Comparison of ENCODE assay signal across 14 mouse cellular contexts in the genomic region with DNA sequence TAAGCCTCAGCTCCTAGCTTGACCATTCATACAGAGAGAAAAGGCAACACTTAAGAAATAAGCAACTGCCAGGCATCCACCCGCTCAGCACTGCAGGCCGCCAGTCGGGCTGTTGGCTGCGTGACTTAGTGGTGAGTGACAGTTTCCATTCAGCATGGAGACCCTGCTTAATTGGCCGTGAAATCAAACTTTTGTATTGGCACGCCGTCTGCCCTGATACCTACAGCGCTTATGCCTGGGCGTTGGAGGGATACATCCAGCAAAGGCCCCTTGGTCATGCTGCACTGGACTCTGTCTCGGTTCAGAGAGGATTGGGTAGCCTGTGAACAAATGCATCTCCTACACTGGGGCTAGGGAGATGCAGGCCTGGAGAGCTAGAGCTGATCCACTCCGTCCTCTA.
DNase-seq lines count a peak whose midpoint lies in the region; ATAC-seq and TF ChIP-seq lines count a peak whose summit lies in the region.
"Had no signal": no experiment of that assay in that cellular context is flagged by ENCODE, and none has a peak within 500 bp of the region (broad histone marks: within the 10 kb centered on the region; RNA-seq: fewer than 3 reads in every experiment).

No protein-coding gene starts in this region.

- peak; percentile 20 for DNase-seq in R1 (ENCODE audit: low read depth, low spot score)
- DNase-seq in embryo, embryonic 9.5 days (ENCODE audit: extremely low spot score): peak; percentile 64
- DNase-seq in midbrain, postnatal 0 days (ENCODE audit: low spot score): peak; percentile 53
- no peak for DNase-seq in urinary bladder, postnatal 36 days (ENCODE audit: low spot score in 2 of 2)
- no peak for DNase-seq in thymus, postnatal 10 days (ENCODE audit: low spot score in 2 of 2)
- DNase-seq in ovary, adult 18-20 months (ENCODE audit: low spot score): no peak
- no peak for DNase-seq in thymus, postnatal 25 days
- DNase-seq: layer of hippocampus, postnatal 36 days had no signal

- no peak for TF ChIP-seq CTCF in midbrain, postnatal 0 days (IDR thresholded peaks at IDR 0.05)

- peaks cover 30% of the 10 kb centered on the region for H3K4me1 ChIP-seq in hindbrain, embryonic 12.5 days
- H3K4me1 ChIP-seq in midbrain, postnatal 0 days (ENCODE audit: insufficient read depth, low read length): peaks cover 4% of the 10 kb centered on the region; the same call in 1 of the 2 replicates
- H3K4me1 ChIP-seq: heart, embryonic 15.5 days; stomach, embryonic 15.5 days had no signal

- 0 out of 2 replicates have a peak overlapping the region, but pooled peaks have one; percentile 13 for H3K9ac ChIP-seq in hindbrain, embryonic 12.5 days
- no peak overlapping the region for H3K9ac ChIP-seq in midbrain, postnatal 0 days (replicated peaks; ENCODE audit: low read length, poor library complexity, severe bottlenecking)
- H3K9ac ChIP-seq: embryonic facial prominence, embryonic 15.5 days; heart, embryonic 15.5 days; liver, embryonic 14.5 days; stomach, embryonic 15.5 days had no signal

- H3K36me3 ChIP-seq in hindbrain, embryonic 12.5 days: no peaks in the 10 kb centered on the region
- H3K36me3 ChIP-seq in midbrain, postnatal 0 days (ENCODE audit: insufficient read depth, low read length): no peaks in the 10 kb centered on the region
- H3K36me3 ChIP-seq: embryonic facial prominence, embryonic 15.5 days had no signal

- WGBS in hindbrain, embryonic 12.5 days: 17% methylated on average over 11 of the region's 11 CpGs
- 21% methylated on average over 11 of the region's 11 CpGs for whole genome bisulfite sequencing in midbrain, postnatal 0 days

- no peak overlapping the region for H3K4me3 ChIP-seq in hindbrain, embryonic 12.5 days
- no peak overlapping the region for H3K4me3 ChIP-seq in midbrain, postnatal 0 days (ENCODE audit: low read depth, low read length)
- H3K4me3 ChIP-seq: embryonic facial prominence, embryonic 15.5 days; heart, embryonic 15.5 days; stomach, embryonic 15.5 days had no signal

- 0 out of 2 replicates have a peak, but pooled peaks cover 4% of the 10 kb centered on the region for H3K9me3 ChIP-seq in hindbrain, embryonic 12.5 days (replicated peaks)
- H3K9me3 ChIP-seq in midbrain, postnatal 0 days (ENCODE audit: low read length): no peaks in the 10 kb centered on the region
- H3K9me3 ChIP-seq: embryonic facial prominence, embryonic 15.5 days; heart, embryonic 15.5 days; stomach, embryonic 15.5 days had no signal

- H3K4me2 ChIP-seq in hindbrain, embryonic 12.5 days (replicated peaks): peak overlapping the region; percentile 15; the same call in 1 of the 2 replicates
- no peak overlapping the region for H3K4me2 ChIP-seq in midbrain, postnatal 0 days (ENCODE audit: low read depth, low read length, poor library complexity, severe bottlenecking)
- H3K4me2 ChIP-seq: embryonic facial prominence, embryonic 15.5 days; heart, embryonic 15.5 days; stomach, embryonic 15.5 days had no signal

- H3K27me3 ChIP-seq in hindbrain, embryonic 12.5 days: peaks cover 41% of the 10 kb centered on the region
- H3K27me3 ChIP-seq in midbrain, postnatal 0 days (ENCODE audit: insufficient read depth, low read length): no peaks in the 10 kb centered on the region
- H3K27me3 ChIP-seq: embryonic facial prominence, embryonic 15.5 days; heart, embryonic 15.5 days; stomach, embryonic 15.5 days had no signal

- peak overlapping the region; percentile 67 for H3K27ac ChIP-seq in hindbrain, embryonic 12.5 days
- H3K27ac ChIP-seq in midbrain, postnatal 0 days (ENCODE audit: low read depth, low read length): no peak overlapping the region
- H3K27ac ChIP-seq: embryonic facial prominence, embryonic 15.5 days; heart, embryonic 15.5 days; liver, embryonic 14.5 days; stomach, embryonic 15.5 days had no signal

- ATAC-seq in hindbrain, embryonic 12.5 days (ENCODE audit: low FRiP score): peak; percentile 79
- ATAC-seq in midbrain, postnatal 0 days (ENCODE audit: low FRiP score): no peak
- ATAC-seq: intestine, embryonic 16.5 days had no signal

Comparison
In these comparisons a context has a peak if more than half of its experiments do, and no peak if none do; other contexts are left out.
1. DNase-seq: peak in R1 (single experiment), embryo, embryonic 9.5 days (single experiment) and midbrain, postnatal 0 days (single experiment); none in urinary bladder, postnatal 36 days (0 of 2), thymus, postnatal 10 days (0 of 2), ovary, adult 18-20 months (single experiment) and thymus, postnatal 25 days (single experiment).